Mouse (Mus musculus) heart, embryonic 10.5 days (tissue): ENCODE measurements around the gene Ccdc12. TPM values are rescaled to one million over a fixed set of nuclear protein-coding genes. Genes with fewer than 3 reads are reported as not detected.

ENCODE experiments used
- DNase-seq: peaks from one replicate; pipeline ENCODE4 v3.0.0-alpha.2; 2017; ENCODE audit warnings: low spot score
- H3K27ac ChIP-seq: fragments of 300-500 bp; sonication (generic); 2 replicates; pipeline ENCODE4 v1.5.1; 2016; ENCODE audit warnings: mild to moderate bottlenecking
- H3K27me3 ChIP-seq: fragments of 300-500 bp; sonication (generic); 2 replicates; pipeline ENCODE4 v1.6.1; 2016; ENCODE audit warnings: mild to moderate bottlenecking; ENCODE audit not compliant: poor library complexity, insufficient read depth, severe bottlenecking
- H3K36me3 ChIP-seq: fragments of 300-500 bp; sonication (generic); 2 replicates; pipeline ENCODE4 v1.6.1; 2016; ENCODE audit warnings: mild to moderate bottlenecking, moderate library complexity
- H3K4me1 ChIP-seq: fragments of 300-500 bp; sonication (generic); 2 replicates; pipeline ENCODE4 v1.6.1; 2016; ENCODE audit warnings: mild to moderate bottlenecking
- H3K4me3 ChIP-seq: fragments of 300-500 bp; sonication (generic); 2 replicates; pipeline ENCODE4 v1.5.1; 2016; ENCODE audit warnings: mild to moderate bottlenecking, moderate library complexity
- H3K9me3 ChIP-seq: fragments of 300-500 bp; sonication (generic); 2 replicates; pipeline ENCODE4 v1.6.1; 2016; ENCODE audit warnings: mild to moderate bottlenecking, moderate library complexity
- WGBS: fragments of 180-500 bp; shearing (Covaris S2); methylation state at CpG from one replicate; pipeline ENCODE4 v1.1.7; 2016; 5-methylcytosine and 5-hydroxymethylcytosine counted together
- polyA plus RNA-seq: library from polyadenylated mRNA; unstranded; fragments of >200 nt; fragmentation: Nextera tagmentation; extraction: Ambion mirVana; gene quantifications from 2 replicates; pipeline ENCODE4 v1.2.1, GENCODE M21; 2016

The Ccdc12 gene
- polyA plus RNA-seq, 1 experiment from 2014 or later = 189 TPM

GRCm38 (mm10) chr9:110702848-110703247, 46.5 kb downstream of the Ccdc12 start:
- 56% methylated on average over 1 of the region's 1 CpGs for whole genome bisulfite sequencing

GRCm38 (mm10) chr9:110703951-110704350, 47.6 kb downstream of the Ccdc12 start:
- 83% methylated on average over 6 of the region's 6 CpGs for WGBS
- H3K36me3 ChIP-seq = peaks cover 35% of the 10 kb centered on the region
- H3K9me3 ChIP-seq = no peaks in the 10 kb centered on the region
- H3K4me1 ChIP-seq = peaks cover 11% of the 10 kb centered on the region; the same call in 1 of the 2 replicates
- H3K27ac ChIP-seq = no peak overlapping the region
- H3K27me3 ChIP-seq = no peaks in the 10 kb centered on the region
- no peak overlapping the region for H3K4me3 ChIP-seq
- DNase-seq = no peak

More at GRCm38 (mm10) chr9:110702848-110703247, 46.5 kb downstream of the Ccdc12 start:
- peaks cover 26% of the 10 kb centered on the region; the same call in 1 of the 2 replicates for H3K36me3 ChIP-seq
- no peak overlapping the region for H3K4me3 ChIP-seq
- no peak for DNase-seq
- peaks cover 11% of the 10 kb centered on the region; the same call in 1 of the 2 replicates for H3K4me1 ChIP-seq
- no peak overlapping the region for H3K27ac ChIP-seq
- H3K9me3 ChIP-seq = no peaks in the 10 kb centered on the region
- no peaks in the 10 kb centered on the region for H3K27me3 ChIP-seq

- 87% methylated on average over 5 of the region's 5 CpGs for WGBS
- H3K27me3 ChIP-seq = no peaks in the 10 kb centered on the region
- no peak overlapping the region for H3K27ac ChIP-seq
- H3K4me1 ChIP-seq = peaks cover 28% of the 10 kb centered on the region
- H3K36me3 ChIP-seq = peaks cover 36% of the 10 kb centered on the region
- H3K9me3 ChIP-seq = no peaks in the 10 kb centered on the region
- no peak for DNase-seq
- H3K4me3 ChIP-seq = no peak overlapping the region
Observed at GRCm38 (mm10) chr9:110706784-110707183, 50.5 kb downstream of the Ccdc12 start.

- Histone ChIP-seq H3K36me3 (peaks cover 51% of the 10 kb centered on the region), H3K27ac (peak overlapping the region; percentile 16; the same call in 1 of the 2 replicates), H3K4me1 (peaks cover 17% of the 10 kb centered on the region), H3K4me3 (peak overlapping the region; percentile 24; the same call in 1 of the 2 replicates), H3K27me3 (no peaks in the 10 kb centered on the region), H3K9me3 (no peaks in the 10 kb centered on the region)
- 24% methylated on average over 5 of the region's 5 CpGs for WGBS
- DNase-seq = peak; percentile 93
Observed at GRCm38 (mm10) chr9:110709640-110710258, 53.4 kb downstream of the Ccdc12 start.

GRCm38 (mm10) chr9:110711532-110711931, 55.2 kb downstream of the Ccdc12 start:
- no peak overlapping the region for H3K27ac ChIP-seq
- WGBS = 95% methylated on average over 1 of the region's 1 CpGs
- no peaks in the 10 kb centered on the region for H3K27me3 ChIP-seq
- H3K4me3 ChIP-seq = no peak overlapping the region
- H3K9me3 ChIP-seq = no peaks in the 10 kb centered on the region
- peaks cover 58% of the 10 kb centered on the region for H3K36me3 ChIP-seq
- H3K4me1 ChIP-seq = peaks cover 17% of the 10 kb centered on the region
- DNase-seq = no peak

GRCm38 (mm10) chr9:110711996-110712395, 55.7 kb downstream of the Ccdc12 start:
- no peaks in the 10 kb centered on the region for H3K27me3 ChIP-seq
- no peak for DNase-seq
- no peak overlapping the region for H3K4me3 ChIP-seq
- no peak overlapping the region for H3K27ac ChIP-seq
- H3K36me3 ChIP-seq = peaks cover 58% of the 10 kb centered on the region
- peaks cover 17% of the 10 kb centered on the region for H3K4me1 ChIP-seq
- WGBS = 87% methylated on average over 6 of the region's 6 CpGs
- H3K9me3 ChIP-seq = no peaks in the 10 kb centered on the region

GRCm38 (mm10) chr9:110712545-110712944, 56.2 kb downstream of the Ccdc12 start:
- DNase-seq = no peak
- H3K36me3 ChIP-seq = peaks cover 58% of the 10 kb centered on the region
- peaks cover 17% of the 10 kb centered on the region for H3K4me1 ChIP-seq
- H3K9me3 ChIP-seq = no peaks in the 10 kb centered on the region
- no peaks in the 10 kb centered on the region for H3K27me3 ChIP-seq
- no peak overlapping the region for H3K27ac ChIP-seq
- H3K4me3 ChIP-seq = no peak overlapping the region
- 88% methylated on average over 4 of the region's 4 CpGs for WGBS

GRCm38 (mm10) chr9:110713389-110713788, 57.1 kb downstream of the Ccdc12 start:
- 80% methylated on average over 1 of the region's 1 CpGs for WGBS

GRCm38 (mm10) chr9:110715426-110715825, 59.1 kb downstream of the Ccdc12 start:
- Histone ChIP-seq H3K9me3 (no peaks in the 10 kb centered on the region), H3K27me3 (no peaks in the 10 kb centered on the region), H3K36me3 (peaks cover 47% of the 10 kb centered on the region), H3K4me1 (peaks cover 16% of the 10 kb centered on the region), H3K27ac (no peak overlapping the region), H3K4me3 (no peak overlapping the region)
- DNase-seq = no peak
- 72% methylated on average over 1 of the region's 1 CpGs for WGBS

More at GRCm38 (mm10) chr9:110713389-110713788, 57.1 kb downstream of the Ccdc12 start:
- H3K36me3 ChIP-seq = peaks cover 51% of the 10 kb centered on the region
- H3K4me1 ChIP-seq = peaks cover 17% of the 10 kb centered on the region
- H3K4me3 ChIP-seq = no peak overlapping the region
- no peaks in the 10 kb centered on the region for H3K9me3 ChIP-seq
- DNase-seq = no peak
- H3K27ac ChIP-seq = no peak overlapping the region
- H3K27me3 ChIP-seq = no peaks in the 10 kb centered on the region

- H3K9me3 ChIP-seq = no peaks in the 10 kb centered on the region
- DNase-seq = no peak
- peaks cover 41% of the 10 kb centered on the region for H3K36me3 ChIP-seq
- peaks cover 13% of the 10 kb centered on the region for H3K4me1 ChIP-seq
- WGBS = 29% methylated on average over 4 of the region's 4 CpGs
- H3K27me3 ChIP-seq = no peaks in the 10 kb centered on the region
- no peak overlapping the region for H3K27ac ChIP-seq
- no peak overlapping the region for H3K4me3 ChIP-seq
Observed at GRCm38 (mm10) chr9:110716775-110717174, 60.5 kb downstream of the Ccdc12 start.

- 90% methylated on average over 6 of the region's 6 CpGs for WGBS
- H3K27ac ChIP-seq = no peak overlapping the region
- DNase-seq = no peak
- no peak overlapping the region for H3K4me3 ChIP-seq
- H3K36me3 ChIP-seq = peaks cover 41% of the 10 kb centered on the region
- H3K4me1 ChIP-seq = peaks cover 13% of the 10 kb centered on the region
- no peaks in the 10 kb centered on the region for H3K27me3 ChIP-seq
- H3K9me3 ChIP-seq = no peaks in the 10 kb centered on the region
Observed at GRCm38 (mm10) chr9:110718071-110718470, 61.8 kb downstream of the Ccdc12 start.

- Histone ChIP-seq H3K27ac (no peak overlapping the region), H3K4me3 (no peak overlapping the region), H3K9me3 (no peaks in the 10 kb centered on the region), H3K4me1 (peaks cover 13% of the 10 kb centered on the region), H3K27me3 (no peaks in the 10 kb centered on the region), H3K36me3 (peaks cover 44% of the 10 kb centered on the region)
- WGBS = 72% methylated on average over 3 of the region's 3 CpGs
- DNase-seq = no peak
Observed at GRCm38 (mm10) chr9:110718810-110719209, 62.5 kb downstream of the Ccdc12 start.

GRCm38 (mm10) chr9:110719977-110720376, 63.7 kb downstream of the Ccdc12 start:
- H3K27ac ChIP-seq = peak overlapping the region; percentile 56; the same call in 1 of the 2 replicates
- 72% methylated on average over 5 of the region's 5 CpGs for WGBS
- no peaks in the 10 kb centered on the region for H3K27me3 ChIP-seq
- H3K4me1 ChIP-seq = peaks cover 13% of the 10 kb centered on the region
- H3K4me3 ChIP-seq = no peak overlapping the region
- no peaks in the 10 kb centered on the region for H3K9me3 ChIP-seq
- DNase-seq = no peak
- H3K36me3 ChIP-seq = peaks cover 44% of the 10 kb centered on the region
